Mouse (Mus musculus): ENCODE measurements at regions not wholly inside any gene's neighbourhood (a gene's known extent, or its start where the extent isn't known, plus 50 kb on each side); places are given as distances from the start of the nearest gene placed in this dataset.
"Not testable (repeated sequence)": the region's sequence is repeated elsewhere in the genome, so short reads cannot be mapped to it uniquely, and the experiment has no call there.

GRCm38 (mm10) chr10:99320797-99321196 lies 57.8 kb downstream of the Dusp6 start:
- 73% methylated on average over 8 of the region's 8 CpGs for WGBS
- Histone ChIP-seq H3K4me2 (ENCODE audit: low read length) (no peak overlapping the region), H3K36me3 (ENCODE audit: control insufficient read depth, insufficient read depth, low read length) (no peaks in the 10 kb centered on the region), H3K4me1 (ENCODE audit: control insufficient read depth, insufficient read depth, low read depth, low read length) (no peaks in the 10 kb centered on the region), H3K27ac (ENCODE audit: low read depth, low read length) (no peak overlapping the region), H3K4me3 (ENCODE audit: low read length) (no peak overlapping the region), H3K27me3 (replicated peaks; ENCODE audit: control insufficient read depth, insufficient read depth, low read length) (no peaks in the 10 kb centered on the region), H3K9me3 (ENCODE audit: control insufficient read depth, low read length) (no peaks in the 10 kb centered on the region), H3K9ac (ENCODE audit: low read depth, low read length) (no peak overlapping the region)
- ATAC-seq: no peak

GRCm38 (mm10) chr10:99323358-99323757 lies 60.3 kb downstream of the Dusp6 start:
- no peaks in the 10 kb centered on the region for H3K27me3 ChIP-seq (replicated peaks; ENCODE audit: control insufficient read depth, insufficient read depth, low read length)
- no peaks in the 10 kb centered on the region for H3K9me3 ChIP-seq (ENCODE audit: control insufficient read depth, low read length)
- no peak overlapping the region for H3K4me3 ChIP-seq (ENCODE audit: low read length)
- 85% methylated on average over 8 of the region's 8 CpGs for WGBS
- ATAC-seq: no peak
- no peak overlapping the region for H3K27ac ChIP-seq (ENCODE audit: low read depth, low read length)
- H3K4me2 ChIP-seq (ENCODE audit: low read length): no peak overlapping the region
- H3K36me3 ChIP-seq (ENCODE audit: control insufficient read depth, insufficient read depth, low read length): no peaks in the 10 kb centered on the region
- H3K9ac ChIP-seq (ENCODE audit: low read depth, low read length): no peak overlapping the region
- no peaks in the 10 kb centered on the region for H3K4me1 ChIP-seq (ENCODE audit: control insufficient read depth, insufficient read depth, low read depth, low read length)

GRCm38 (mm10) chr10:99327501-99327900 lies 64.5 kb downstream of the Dusp6 start:
- Histone ChIP-seq H3K36me3 (ENCODE audit: control insufficient read depth, insufficient read depth, low read length) (no peaks in the 10 kb centered on the region), H3K27ac (ENCODE audit: low read depth, low read length) (no peak overlapping the region), H3K9ac (ENCODE audit: low read depth, low read length) (no peak overlapping the region), H3K4me2 (ENCODE audit: low read length) (no peak overlapping the region), H3K27me3 (replicated peaks; ENCODE audit: control insufficient read depth, insufficient read depth, low read length) (no peaks in the 10 kb centered on the region), H3K4me1 (ENCODE audit: control insufficient read depth, insufficient read depth, low read depth, low read length) (no peaks in the 10 kb centered on the region), H3K9me3 (ENCODE audit: control insufficient read depth, low read length) (no peaks in the 10 kb centered on the region), H3K4me3 (ENCODE audit: low read length) (no peak overlapping the region)
- ATAC-seq: no peak
- 94% methylated on average over 2 of the region's 2 CpGs for WGBS

GRCm38 (mm10) chr10:99328568-99328967 lies 65.5 kb downstream of the Dusp6 start:
- H3K36me3 ChIP-seq (ENCODE audit: control insufficient read depth, insufficient read depth, low read length): no peaks in the 10 kb centered on the region
- H3K4me2 ChIP-seq (ENCODE audit: low read length): no peak overlapping the region
- H3K9me3 ChIP-seq (ENCODE audit: control insufficient read depth, low read length): no peaks in the 10 kb centered on the region
- no peak for ATAC-seq
- H3K9ac ChIP-seq (ENCODE audit: low read depth, low read length): no peak overlapping the region
- no peak overlapping the region for H3K27ac ChIP-seq (ENCODE audit: low read depth, low read length)
- H3K4me1 ChIP-seq (ENCODE audit: control insufficient read depth, insufficient read depth, low read depth, low read length): no peaks in the 10 kb centered on the region
- WGBS: 94% methylated on average over 8 of the region's 8 CpGs
- H3K27me3 ChIP-seq (replicated peaks; ENCODE audit: control insufficient read depth, insufficient read depth, low read length): no peaks in the 10 kb centered on the region
- H3K4me3 ChIP-seq (ENCODE audit: low read length): no peak overlapping the region

GRCm38 (mm10) chr10:99329469-99329868 lies 66.4 kb downstream of the Dusp6 start:
- H3K4me1 ChIP-seq (ENCODE audit: control insufficient read depth, insufficient read depth, low read depth, low read length): no peaks in the 10 kb centered on the region
- H3K36me3 ChIP-seq (ENCODE audit: control insufficient read depth, insufficient read depth, low read length): no peaks in the 10 kb centered on the region
- no peaks in the 10 kb centered on the region for H3K9me3 ChIP-seq (ENCODE audit: control insufficient read depth, low read length)
- H3K4me3 ChIP-seq (ENCODE audit: low read length): no peak overlapping the region
- no peak for ATAC-seq
- no peak overlapping the region for H3K4me2 ChIP-seq (ENCODE audit: low read length)
- 93% methylated on average over 6 of the region's 6 CpGs for WGBS
- no peaks in the 10 kb centered on the region for H3K27me3 ChIP-seq (replicated peaks; ENCODE audit: control insufficient read depth, insufficient read depth, low read length)
- no peak overlapping the region for H3K27ac ChIP-seq (ENCODE audit: low read depth, low read length)
- no peak overlapping the region for H3K9ac ChIP-seq (ENCODE audit: low read depth, low read length)

GRCm38 (mm10) chr10:99330519-99330918 lies 67.5 kb downstream of the Dusp6 start:
- 40% methylated on average over 7 of the region's 7 CpGs for WGBS
- H3K9me3 ChIP-seq (ENCODE audit: control insufficient read depth, low read length): no peaks in the 10 kb centered on the region
- no peak overlapping the region for H3K4me2 ChIP-seq (ENCODE audit: low read length)
- no peaks in the 10 kb centered on the region for H3K4me1 ChIP-seq (ENCODE audit: control insufficient read depth, insufficient read depth, low read depth, low read length)
- no peak overlapping the region for H3K4me3 ChIP-seq (ENCODE audit: low read length)
- no peak for ATAC-seq
- H3K27me3 ChIP-seq (replicated peaks; ENCODE audit: control insufficient read depth, insufficient read depth, low read length): no peaks in the 10 kb centered on the region
- H3K27ac ChIP-seq (ENCODE audit: low read depth, low read length): no peak overlapping the region
- H3K9ac ChIP-seq (ENCODE audit: low read depth, low read length): no peak overlapping the region
- no peaks in the 10 kb centered on the region for H3K36me3 ChIP-seq (ENCODE audit: control insufficient read depth, insufficient read depth, low read length)

- 90% methylated on average over 12 of the region's 12 CpGs for WGBS
These were observed 68.8 kb downstream of the Dusp6 start for GRCm38 (mm10) chr10:99331876-99332275.

GRCm38 (mm10) chr10:99333831-99334230 lies 70.8 kb downstream of the Dusp6 start:
- 46% methylated on average over 5 of the region's 5 CpGs for WGBS
- Histone ChIP-seq H3K36me3 (ENCODE audit: control insufficient read depth, insufficient read depth, low read length) (no peaks in the 10 kb centered on the region), H3K4me3 (ENCODE audit: low read length) (no peak overlapping the region), H3K4me1 (ENCODE audit: control insufficient read depth, insufficient read depth, low read depth, low read length) (no peaks in the 10 kb centered on the region), H3K27ac (ENCODE audit: low read depth, low read length) (no peak overlapping the region), H3K9me3 (ENCODE audit: control insufficient read depth, low read length) (no peaks in the 10 kb centered on the region), H3K9ac (ENCODE audit: low read depth, low read length) (no peak overlapping the region), H3K27me3 (replicated peaks; ENCODE audit: control insufficient read depth, insufficient read depth, low read length) (no peaks in the 10 kb centered on the region), H3K4me2 (ENCODE audit: low read length) (no peak overlapping the region)
- no peak for ATAC-seq

More at GRCm38 (mm10) chr10:99331876-99332275, 68.8 kb downstream of the Dusp6 start:
- H3K4me1 ChIP-seq (ENCODE audit: control insufficient read depth, insufficient read depth, low read depth, low read length): no peaks in the 10 kb centered on the region
- H3K9ac ChIP-seq (ENCODE audit: low read depth, low read length): no peak overlapping the region
- H3K27me3 ChIP-seq (replicated peaks; ENCODE audit: control insufficient read depth, insufficient read depth, low read length): no peaks in the 10 kb centered on the region
- no peak overlapping the region for H3K4me2 ChIP-seq (ENCODE audit: low read length)
- no peaks in the 10 kb centered on the region for H3K36me3 ChIP-seq (ENCODE audit: control insufficient read depth, insufficient read depth, low read length)
- no peak for ATAC-seq
- no peaks in the 10 kb centered on the region for H3K9me3 ChIP-seq (ENCODE audit: control insufficient read depth, low read length)
- H3K27ac ChIP-seq (ENCODE audit: low read depth, low read length): no peak overlapping the region
- no peak overlapping the region for H3K4me3 ChIP-seq (ENCODE audit: low read length)

GRCm38 (mm10) chr10:99336091-99336490 lies 73.1 kb downstream of the Dusp6 start:
- ATAC-seq: no peak
- no peak overlapping the region for H3K9ac ChIP-seq (ENCODE audit: low read depth, low read length)
- WGBS: 76% methylated on average over 4 of the region's 4 CpGs

GRCm38 (mm10) chr10:99338790-99339189 lies 75.8 kb downstream of the Dusp6 start:
- H3K9me3 ChIP-seq (ENCODE audit: control insufficient read depth, low read length); H3K36me3 ChIP-seq (ENCODE audit: control insufficient read depth, insufficient read depth, low read length); H3K27ac ChIP-seq (ENCODE audit: low read depth, low read length); ATAC-seq; H3K9ac ChIP-seq (ENCODE audit: low read depth, low read length); H3K4me3 ChIP-seq (ENCODE audit: low read length); H3K27me3 ChIP-seq (replicated peaks; ENCODE audit: control insufficient read depth, insufficient read depth, low read length); H3K4me2 ChIP-seq (ENCODE audit: low read length); H3K4me1 ChIP-seq (ENCODE audit: control insufficient read depth, insufficient read depth, low read depth, low read length): not testable (repeated sequence)
- 93% methylated on average over 7 of the region's 11 CpGs for WGBS

More at GRCm38 (mm10) chr10:99336091-99336490, 73.1 kb downstream of the Dusp6 start:
- H3K4me1 ChIP-seq (ENCODE audit: control insufficient read depth, insufficient read depth, low read depth, low read length): no peaks in the 10 kb centered on the region
- no peak overlapping the region for H3K27ac ChIP-seq (ENCODE audit: low read depth, low read length)
- H3K27me3 ChIP-seq (replicated peaks; ENCODE audit: control insufficient read depth, insufficient read depth, low read length): no peaks in the 10 kb centered on the region
- H3K4me2 ChIP-seq (ENCODE audit: low read length): no peak overlapping the region
- no peaks in the 10 kb centered on the region for H3K9me3 ChIP-seq (ENCODE audit: control insufficient read depth, low read length)
- H3K36me3 ChIP-seq (ENCODE audit: control insufficient read depth, insufficient read depth, low read length): no peaks in the 10 kb centered on the region
- H3K4me3 ChIP-seq (ENCODE audit: low read length): no peak overlapping the region

Data from hindbrain, embryonic 16.5 days (tissue).